Mouse (Mus musculus) right cerebral cortex, adult 18-20 months (tissue): Measurements from ENCODE around the gene Fndc10.
"Not testable (repeated sequence)": the region's sequence is repeated elsewhere in the genome, so short reads cannot be mapped to it uniquely, and the experiment has no call there.

ENCODE experiments used
- DNase-seq: peaks from one replicate; pipeline ENCODE4 v3.0.0; 2022; ENCODE audit warnings: mixed read lengths

Gene Fndc10

DNA sequence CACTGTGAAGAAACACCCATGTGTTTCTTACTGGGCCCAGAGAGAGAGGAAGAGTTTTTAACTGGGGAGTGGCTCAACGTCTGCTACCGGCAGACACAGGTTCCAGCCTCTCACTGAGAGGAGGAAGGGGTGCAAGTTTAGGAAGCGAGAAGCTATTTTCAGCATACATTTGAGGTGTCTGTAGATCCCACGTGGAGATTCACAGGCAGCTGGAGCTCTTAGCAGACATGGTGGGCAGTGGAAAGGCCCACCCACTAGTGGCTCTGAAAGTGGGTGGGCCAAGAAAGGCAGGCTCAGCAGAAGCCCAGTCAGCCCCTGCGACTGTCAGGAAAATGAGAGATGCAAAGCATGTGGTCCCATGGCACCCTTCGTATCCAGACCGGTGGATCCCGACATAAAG lies 44.1 kb downstream of the Fndc10 start:
- DNase-seq, result peak; percentile 68

DNA sequence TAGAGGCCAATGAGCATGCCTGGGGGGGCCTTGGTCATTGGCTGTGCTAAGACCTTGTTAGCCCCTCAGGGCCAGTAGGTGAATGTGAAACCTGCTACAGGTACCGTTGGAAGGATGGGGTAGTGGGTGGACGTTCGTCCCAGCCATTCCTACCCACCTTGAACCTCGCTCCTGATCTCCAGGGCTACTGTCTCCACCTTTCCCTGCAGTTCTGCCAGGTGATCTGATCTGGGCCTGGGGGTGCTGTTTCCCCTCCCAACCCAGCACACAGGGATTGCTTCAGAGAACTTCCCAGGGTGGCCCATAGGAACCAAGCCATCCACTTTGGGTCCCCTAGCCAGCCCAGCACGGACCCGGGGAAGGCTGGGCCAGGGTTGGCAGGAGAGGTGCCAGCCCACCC lies 45.0 kb downstream of the Fndc10 start:
- no peak for DNase-seq

DNA sequence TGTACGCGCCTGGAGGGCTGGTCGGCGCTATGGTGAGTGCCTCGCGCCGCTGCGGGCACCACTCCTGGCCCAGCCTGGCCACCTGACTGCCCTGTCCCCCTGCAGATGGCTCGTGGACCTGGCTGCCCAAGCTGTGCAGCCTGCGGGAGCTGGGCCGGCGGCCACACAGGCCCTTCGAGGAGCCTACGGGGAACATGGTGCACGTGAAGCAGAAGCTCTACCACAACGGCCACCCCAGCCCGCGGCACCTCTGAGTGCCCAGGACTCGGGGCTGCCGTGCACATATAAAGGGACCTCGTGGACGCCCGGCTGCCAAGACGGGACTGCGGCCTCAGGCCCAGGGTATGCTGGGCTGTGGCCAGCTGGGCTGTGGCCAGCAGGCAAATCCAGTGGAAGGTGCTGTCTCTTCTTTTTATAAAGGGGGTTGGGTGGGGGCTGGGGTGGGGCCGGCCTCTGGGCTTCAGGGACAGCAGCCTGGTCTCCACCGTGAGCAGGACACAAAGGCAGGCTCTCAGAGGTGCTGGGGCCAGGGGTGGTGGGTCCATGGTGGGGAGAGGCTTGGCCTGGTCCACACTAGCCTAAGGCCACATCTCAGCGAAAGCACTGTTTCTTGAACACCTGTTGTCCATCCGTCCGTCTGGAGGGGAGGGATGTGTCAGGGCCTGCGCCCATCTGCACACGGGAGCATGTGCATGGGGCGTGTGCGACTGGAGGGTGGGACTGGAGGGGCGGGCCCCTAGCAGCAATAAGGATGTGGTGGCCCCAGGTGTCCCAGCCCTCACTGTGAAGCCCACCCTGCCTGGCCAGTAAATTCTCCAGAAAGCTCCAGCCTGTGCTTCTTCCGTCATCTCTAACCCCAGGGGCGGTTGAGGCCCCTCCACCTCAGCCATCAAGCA lies 45.8 kb downstream of the Fndc10 start:
- no peak for DNase-seq

DNA sequence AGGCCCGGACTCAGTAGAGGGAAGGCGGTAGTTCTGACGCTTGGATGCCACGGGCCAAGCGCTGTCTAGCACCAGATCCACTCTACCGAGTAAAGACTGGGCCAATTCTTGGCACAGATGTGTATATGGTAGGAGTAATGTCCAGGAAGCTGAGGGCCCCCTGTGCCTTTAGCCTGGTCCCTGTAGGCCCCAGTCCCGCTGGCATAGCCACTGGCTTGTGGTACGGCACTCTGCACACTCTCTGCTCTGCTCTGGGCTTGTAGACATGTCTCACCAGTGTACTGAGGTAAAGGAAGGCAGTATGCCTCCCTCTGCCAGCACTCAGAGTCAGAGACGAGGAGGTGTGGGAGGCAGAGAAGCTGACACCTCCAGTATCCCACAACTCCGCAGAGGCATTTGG lies 46.5 kb downstream of the Fndc10 start:
- not testable (repeated sequence) for DNase-seq

DNA sequence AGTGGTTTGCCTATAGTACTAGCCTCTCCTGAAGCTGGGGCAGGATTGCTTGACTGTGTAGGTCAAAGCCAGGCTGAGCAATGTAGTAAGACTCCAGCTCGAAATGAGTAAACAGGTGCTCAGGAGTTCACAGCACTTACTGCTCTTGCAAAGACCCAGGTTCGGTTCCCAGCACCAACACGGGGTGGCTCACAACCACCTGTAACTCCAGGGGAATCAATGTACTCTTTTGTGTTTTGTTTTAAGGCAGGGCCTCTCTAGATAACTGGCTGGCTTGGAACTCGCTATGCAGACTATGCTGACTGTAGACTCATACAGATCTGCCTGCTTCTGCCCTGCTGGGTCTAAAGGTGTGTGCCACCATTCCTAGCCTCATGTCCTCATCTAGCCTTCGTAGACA lies 48.5 kb downstream of the Fndc10 start:
- no peak for DNase-seq

DNA sequence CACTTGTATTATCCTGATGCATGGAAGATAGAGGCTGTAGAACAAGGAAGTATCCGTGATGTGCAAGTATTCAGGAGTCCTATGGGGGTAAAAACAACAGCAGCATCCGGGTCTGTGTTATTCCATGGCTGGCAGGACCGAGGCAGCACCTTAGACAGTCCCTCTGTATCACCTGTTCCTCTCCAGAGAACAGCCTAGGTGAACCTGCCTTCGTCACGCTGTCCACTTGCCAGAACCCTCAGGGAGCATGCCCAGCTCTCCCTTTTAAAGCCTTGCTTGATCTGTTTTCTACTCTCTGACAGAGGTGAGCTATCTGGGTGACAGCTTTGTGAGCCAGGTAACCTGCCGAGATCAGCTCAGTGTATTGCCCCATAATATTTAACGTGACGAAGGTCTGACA lies 50.3 kb downstream of the Fndc10 start:
- no peak for DNase-seq

DNA sequence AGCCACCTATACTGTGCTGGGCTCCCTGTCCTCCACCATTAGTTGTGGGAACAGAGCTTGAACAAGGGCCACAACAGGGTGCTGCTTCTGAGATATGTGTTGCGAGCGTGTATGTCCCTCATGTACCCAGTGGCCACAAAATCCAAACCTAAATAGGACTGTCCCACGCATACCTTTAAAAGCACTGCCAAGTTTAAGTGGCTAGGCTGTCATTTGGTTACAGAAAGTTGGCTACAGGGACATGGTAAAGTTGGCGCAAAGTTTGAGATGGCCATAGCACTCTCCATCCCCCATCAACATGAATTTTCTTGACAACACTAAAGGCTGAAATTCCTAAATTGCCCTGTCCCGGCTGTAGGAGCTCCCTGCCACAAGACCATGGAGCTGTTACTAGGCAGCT lies 51.0 kb downstream of the Fndc10 start:
- DNase-seq, result no peak
